Mouse (Mus musculus): ENCODE measurements at regions not wholly inside any gene's neighbourhood (a gene's known extent, or its start where the extent isn't known, plus 50 kb on each side); places are given as distances from the start of the nearest gene placed in this dataset.
A peak's percentile ranks its signal among the peaks of the same experiment; 100 is the strongest.

GRCm38 (mm10) chr4:9144226-9145215 is 905.7 kb upstream of the Car8 start:
- Histone ChIP-seq H3K4me3 (no peak overlapping the region), H3K36me3 (no peaks in the 10 kb centered on the region), H3K9me3 (no peaks in the 10 kb centered on the region), H3K27me3 (no peaks in the 10 kb centered on the region), H3K27ac (no peak overlapping the region), H3K4me2 (replicated peaks) (no peak overlapping the region), H3K4me1 (peaks cover 10% of the 10 kb centered on the region), H3K9ac (no peak overlapping the region)
- ATAC-seq (ENCODE audit: low FRiP score, low read depth): no peak
- WGBS: 86% methylated on average over 9 of the region's 9 CpGs

GRCm38 (mm10) chr4:9143087-9143486 is 904.2 kb upstream of the Car8 start:
- Histone ChIP-seq H3K36me3 (no peaks in the 10 kb centered on the region), H3K4me2 (replicated peaks) (no peak overlapping the region), H3K27ac (no peak overlapping the region), H3K9me3 (peaks cover 2% of the 10 kb centered on the region; the same call in 1 of the 2 replicates), H3K4me1 (peaks cover 10% of the 10 kb centered on the region), H3K4me3 (no peak overlapping the region), H3K9ac (no peak overlapping the region), H3K27me3 (no peaks in the 10 kb centered on the region)
- whole genome bisulfite sequencing: 86% methylated on average over 3 of the region's 3 CpGs
- no peak for ATAC-seq (ENCODE audit: low FRiP score, low read depth)

- Histone ChIP-seq H3K4me3 (no peak overlapping the region), H3K36me3 (no peaks in the 10 kb centered on the region), H3K4me1 (peaks cover 1% of the 10 kb centered on the region), H3K9me3 (peaks cover 2% of the 10 kb centered on the region; the same call in 1 of the 2 replicates), H3K27me3 (no peaks in the 10 kb centered on the region), H3K4me2 (replicated peaks) (no peak overlapping the region), H3K27ac (no peak overlapping the region), H3K9ac (no peak overlapping the region)
- ATAC-seq (ENCODE audit: low FRiP score, low read depth): no peak
- 89% methylated on average over 16 of the region's 16 CpGs for WGBS
These were observed 903.3 kb upstream of the Car8 start for GRCm38 (mm10) chr4:9141946-9142683.

- Histone ChIP-seq H3K4me2 (replicated peaks) (no peak overlapping the region), H3K27ac (no peak overlapping the region), H3K27me3 (0 out of 2 replicates have a peak, but pooled peaks cover 6% of the 10 kb centered on the region), H3K9me3 (peaks cover 2% of the 10 kb centered on the region; the same call in 1 of the 2 replicates), H3K4me1 (peaks cover 6% of the 10 kb centered on the region; the same call in 1 of the 2 replicates), H3K9ac (no peak overlapping the region), H3K36me3 (no peaks in the 10 kb centered on the region), H3K4me3 (no peak overlapping the region)
- no peak for ATAC-seq (ENCODE audit: low FRiP score, low read depth)
- WGBS: 82% methylated on average over 3 of the region's 3 CpGs
These were observed 901.9 kb upstream of the Car8 start for GRCm38 (mm10) chr4:9140691-9141090.

GRCm38 (mm10) chr4:9136657-9137056 is 897.8 kb upstream of the Car8 start:
- no peak for ATAC-seq (ENCODE audit: low FRiP score, low read depth)
- H3K4me2 ChIP-seq (replicated peaks): peak overlapping the region; percentile 59
- 58% methylated on average over 13 of the region's 13 CpGs for WGBS
- H3K9me3 ChIP-seq: peaks cover 2% of the 10 kb centered on the region; the same call in 1 of the 2 replicates
- 0 out of 2 replicates have a peak, but pooled peaks cover 9% of the 10 kb centered on the region for H3K27me3 ChIP-seq
- H3K36me3 ChIP-seq: no peaks in the 10 kb centered on the region
- H3K4me1 ChIP-seq: peaks cover 6% of the 10 kb centered on the region; the same call in 1 of the 2 replicates
- no peak overlapping the region for H3K4me3 ChIP-seq
- no peak overlapping the region for H3K27ac ChIP-seq
- H3K9ac ChIP-seq: peak overlapping the region; percentile 36; the same call in 1 of the 2 replicates

- WGBS: 19% methylated on average over 10 of the region's 10 CpGs
- ATAC-seq (ENCODE audit: low FRiP score, low read depth): peak; percentile 51
- peaks cover 6% of the 10 kb centered on the region; the same call in 1 of the 2 replicates for H3K4me1 ChIP-seq
These were observed 897.3 kb upstream of the Car8 start for GRCm38 (mm10) chr4:9136188-9136569.

GRCm38 (mm10) chr4:9135481-9136187 is 896.8 kb upstream of the Car8 start:
- WGBS: 10% methylated on average over 21 of the region's 21 CpGs
- Histone ChIP-seq H3K9me3 (peaks cover 2% of the 10 kb centered on the region; the same call in 1 of the 2 replicates), H3K4me3 (peak overlapping the region; percentile 32), H3K27ac (no peak overlapping the region), H3K9ac (peak overlapping the region; percentile 36), H3K27me3 (0 out of 2 replicates have a peak, but pooled peaks cover 9% of the 10 kb centered on the region), H3K4me1 (peaks cover 6% of the 10 kb centered on the region; the same call in 1 of the 2 replicates), H3K4me2 (replicated peaks) (peak overlapping the region; percentile 59), H3K36me3 (no peaks in the 10 kb centered on the region)
- ATAC-seq (ENCODE audit: low FRiP score, low read depth): peak; percentile 89

More at GRCm38 (mm10) chr4:9136188-9136569, 897.3 kb upstream of the Car8 start:
- Histone ChIP-seq H3K27ac (no peak overlapping the region), H3K36me3 (no peaks in the 10 kb centered on the region), H3K27me3 (0 out of 2 replicates have a peak, but pooled peaks cover 9% of the 10 kb centered on the region), H3K9me3 (peaks cover 2% of the 10 kb centered on the region; the same call in 1 of the 2 replicates), H3K4me3 (peak overlapping the region; percentile 32), H3K4me2 (replicated peaks) (peak overlapping the region; percentile 59), H3K9ac (peak overlapping the region; percentile 36)

DNA sequence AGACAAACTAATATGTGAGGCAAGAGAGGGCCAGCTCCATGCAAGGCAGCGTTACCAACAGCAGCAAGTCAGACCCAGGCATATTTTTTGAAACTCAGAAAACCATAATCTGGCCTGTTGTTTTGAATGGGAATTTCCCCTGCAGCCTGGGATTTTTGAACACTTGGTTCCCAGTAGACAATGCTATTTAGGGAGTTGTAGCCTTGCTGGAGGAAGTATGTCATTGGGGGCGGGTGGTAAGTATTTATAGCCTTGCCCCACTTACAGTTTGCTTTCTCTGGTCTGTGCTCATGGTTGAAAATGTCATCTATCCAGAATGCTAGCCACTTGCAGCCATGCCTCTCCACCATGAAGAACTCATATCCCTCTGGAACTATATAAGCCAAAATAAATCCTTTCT is 894.9 kb upstream of the Car8 start:
- H3K27me3 ChIP-seq: 0 out of 2 replicates have a peak, but pooled peaks cover 9% of the 10 kb centered on the region
- WGBS: 81% methylated on average over 2 of the region's 2 CpGs
- no peak overlapping the region for H3K27ac ChIP-seq
- no peaks in the 10 kb centered on the region for H3K9me3 ChIP-seq
- no peaks in the 10 kb centered on the region for H3K36me3 ChIP-seq
- ATAC-seq (ENCODE audit: low FRiP score, low read depth): no peak
- no peak overlapping the region for H3K4me3 ChIP-seq
- no peak overlapping the region for H3K9ac ChIP-seq
- H3K4me2 ChIP-seq (replicated peaks): no peak overlapping the region
- H3K4me1 ChIP-seq: peaks cover 6% of the 10 kb centered on the region; the same call in 1 of the 2 replicates

GRCm38 (mm10) chr4:9132982-9133625 is 894.3 kb upstream of the Car8 start:
- WGBS: 58% methylated on average over 12 of the region's 12 CpGs

DNA sequence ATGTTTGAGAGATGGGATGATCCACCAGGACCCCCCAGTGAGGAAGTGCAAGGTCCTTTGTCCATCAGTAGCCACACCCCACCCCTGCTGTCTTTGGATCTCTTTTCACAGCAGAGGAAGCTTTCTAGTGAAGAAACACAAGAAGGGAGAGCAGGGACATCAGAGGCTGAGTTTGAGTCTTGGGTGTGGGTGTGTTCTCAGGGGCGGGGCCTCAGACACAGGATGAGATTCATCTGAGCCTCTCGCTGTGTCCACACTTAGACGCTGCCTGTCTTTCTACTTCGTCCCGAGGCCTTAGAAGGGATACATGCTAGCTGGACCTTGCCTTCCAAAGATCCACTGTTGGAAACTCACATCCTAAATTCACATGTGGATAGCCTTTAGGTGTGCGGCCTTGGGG is 893.5 kb upstream of the Car8 start:
- Histone ChIP-seq H3K27me3 (0 out of 2 replicates have a peak, but pooled peaks cover 9% of the 10 kb centered on the region), H3K36me3 (no peaks in the 10 kb centered on the region), H3K9ac (no peak overlapping the region), H3K9me3 (no peaks in the 10 kb centered on the region), H3K4me3 (no peak overlapping the region), H3K27ac (no peak overlapping the region), H3K4me1 (peaks cover 6% of the 10 kb centered on the region; the same call in 1 of the 2 replicates), H3K4me2 (replicated peaks) (no peak overlapping the region)
- ATAC-seq (ENCODE audit: low FRiP score, low read depth): no peak
- WGBS: 91% methylated on average over 6 of the region's 6 CpGs

More at GRCm38 (mm10) chr4:9132982-9133625, 894.3 kb upstream of the Car8 start:
- H3K4me2 ChIP-seq (replicated peaks): no peak overlapping the region
- no peak overlapping the region for H3K9ac ChIP-seq
- no peaks in the 10 kb centered on the region for H3K36me3 ChIP-seq
- peaks cover 6% of the 10 kb centered on the region; the same call in 1 of the 2 replicates for H3K4me1 ChIP-seq
- H3K4me3 ChIP-seq: no peak overlapping the region
- H3K27me3 ChIP-seq: 0 out of 2 replicates have a peak, but pooled peaks cover 9% of the 10 kb centered on the region
- no peak for ATAC-seq (ENCODE audit: low FRiP score, low read depth)
- H3K27ac ChIP-seq: no peak overlapping the region
- no peaks in the 10 kb centered on the region for H3K9me3 ChIP-seq

- H3K27me3 ChIP-seq: 0 out of 2 replicates have a peak, but pooled peaks cover 7% of the 10 kb centered on the region
- 83% methylated on average over 9 of the region's 9 CpGs for WGBS
- H3K4me1 ChIP-seq: peaks cover 6% of the 10 kb centered on the region; the same call in 1 of the 2 replicates
- no peak overlapping the region for H3K4me3 ChIP-seq
- H3K4me2 ChIP-seq (replicated peaks): no peak overlapping the region
- no peaks in the 10 kb centered on the region for H3K9me3 ChIP-seq
- no peak for ATAC-seq (ENCODE audit: low FRiP score, low read depth)
- no peak overlapping the region for H3K9ac ChIP-seq
- no peaks in the 10 kb centered on the region for H3K36me3 ChIP-seq
- no peak overlapping the region for H3K27ac ChIP-seq
These were observed 892.8 kb upstream of the Car8 start for GRCm38 (mm10) chr4:9131610-9132009.

All from limb, embryonic 13.5 days (tissue).